Mouse (Mus musculus) layer of hippocampus, postnatal 14 days (tissue): Measurements from ENCODE around the gene Mrpl37. TPM values are rescaled to one million over a fixed set of nuclear protein-coding genes. Genes with fewer than 3 reads are reported as not detected.
A peak's percentile ranks its signal among the peaks of the same experiment; 100 is the strongest.

ENCODE experiments used
- DNase-seq, 2 experiments: peaks; one replicate each; pipeline ENCODE4 v3.0.0; 2021 to 2022; ENCODE audit warnings: low spot score in 2 of 2, mixed read lengths in 1 of 2
- total RNA-seq, 2 experiments: library from RNA; stranded (reverse); gene quantifications; 2 replicates each; pipeline ENCODE4 v1.2.3; 2021

The Mrpl37 gene
- total RNA-seq, 2 experiments from 2014 or later, result 66.5 to 69.1 TPM

- no peak for DNase-seq
Observed at GRCm38 (mm10) chr4:107020287-107021000, 46.2 kb downstream of the Mrpl37 start.

GRCm38 (mm10) chr4:107019027-107019426 is 47.6 kb downstream of the Mrpl37 start:
- DNase-seq, result peak; percentile 55 to 61

- no peak for DNase-seq
Observed at GRCm38 (mm10) chr4:107018521-107018920, 48.1 kb downstream of the Mrpl37 start.

GRCm38 (mm10) chr4:107017257-107017656 is 49.4 kb downstream of the Mrpl37 start:
- DNase-seq, result no peak

GRCm38 (mm10) chr4:107015971-107016511 is 50.6 kb downstream of the Mrpl37 start:
- no peak for DNase-seq

GRCm38 (mm10) chr4:107013817-107014260 is 52.8 kb downstream of the Mrpl37 start:
- DNase-seq, result no peak

- no peak for DNase-seq
Observed at GRCm38 (mm10) chr4:107013119-107013816, 53.4 kb downstream of the Mrpl37 start.

GRCm38 (mm10) chr4:107012574-107012973 is 54.1 kb downstream of the Mrpl37 start:
- DNase-seq, result no peak

GRCm38 (mm10) chr4:107012005-107012478 is 54.6 kb downstream of the Mrpl37 start:
- DNase-seq, result no peak

- DNase-seq, result no peak
Observed at GRCm38 (mm10) chr4:107011325-107012004, 55.2 kb downstream of the Mrpl37 start.

GRCm38 (mm10) chr4:107009548-107009947 is 57.1 kb downstream of the Mrpl37 start:
- DNase-seq, result no peak

GRCm38 (mm10) chr4:107008161-107008560 is 58.5 kb downstream of the Mrpl37 start:
- DNase-seq, result no peak

- no peak for DNase-seq
Observed at GRCm38 (mm10) chr4:107007359-107007758, 59.3 kb downstream of the Mrpl37 start.

GRCm38 (mm10) chr4:107006807-107007206 is 59.9 kb downstream of the Mrpl37 start:
- no peak for DNase-seq

- no peak for DNase-seq
Observed at GRCm38 (mm10) chr4:107006229-107006628, 60.4 kb downstream of the Mrpl37 start.

Other genes with a start within 250 kb of the Mrpl37 start
- gene Ssbp3, start 156.2 kb downstream of the Mrpl37 start, total RNA-seq, result 100 to 1,000 TPM; 106 to 119 TPM
- gene Cyb5rl, start 120 bp upstream of the Mrpl37 start, total RNA-seq, result 10 to 100 TPM; 11.0 to 12.4 TPM
- not detected for gene Cdcp2, start 30.0 kb upstream of the Mrpl37 start, total RNA-seq
- 100 to 1,000 TPM; 187 to 193 TPM for gene Tmem59, start 111.5 kb upstream of the Mrpl37 start, total RNA-seq
- gene Tceanc2, start 112.2 kb upstream of the Mrpl37 start, total RNA-seq, result 10 to 100 TPM; 19.6 to 21.1 TPM
- under 1 TPM in 1 of 2 experiments, not detected in 1; 0.41 TPM for gene Ldlrad1, start 142.3 kb upstream of the Mrpl37 start, total RNA-seq
- gene Lrrc42, start 186.7 kb upstream of the Mrpl37 start, total RNA-seq, result 10 to 100 TPM; 38.5 to 42.3 TPM
- 10 to 100 TPM; 19.3 to 21.3 TPM for gene Hspb11, start 186.7 kb upstream of the Mrpl37 start, total RNA-seq
- not detected for gene Dio1, start 240.3 kb upstream of the Mrpl37 start, total RNA-seq
- 10 to 100 TPM; 49.9 to 53.6 TPM for gene Yipf1, start 247.5 kb upstream of the Mrpl37 start, total RNA-seq